Mouse (Mus musculus) E14TG2a.4 (cell line): ENCODE measurements around the gene Dnmt3a.

Experiments used
- CTCF ChIP-seq: conservative IDR thresholded peaks from 2 replicates; pipeline ENCODE4 v1.5.1; 2014; ENCODE audit warnings: low read length
- NANOG ChIP-seq: IDR thresholded peaks from 2 replicates; pipeline ENCODE4 v1.6.1; 2014; ENCODE audit warnings: borderline replicate concordance, low read length, mixed read lengths
- POU5F1 ChIP-seq: IDR thresholded peaks from 2 replicates; pipeline ENCODE4 v1.6.1; 2014; ENCODE audit warnings: low read length, borderline replicate concordance

GRCm38 (mm10) chr12:3813138-3813537 lies 7.3 kb downstream of the Dnmt3a start:
- TF ChIP-seq CTCF, result no peak
- TF ChIP-seq POU5F1, result no peak
- TF ChIP-seq NANOG, result no peak
